Mouse (Mus musculus): ENCODE measurements at regions not wholly inside any gene's neighbourhood (a gene's known extent, or its start where the extent isn't known, plus 50 kb on each side); places are given as distances from the start of the nearest gene placed in this dataset.

DNA sequence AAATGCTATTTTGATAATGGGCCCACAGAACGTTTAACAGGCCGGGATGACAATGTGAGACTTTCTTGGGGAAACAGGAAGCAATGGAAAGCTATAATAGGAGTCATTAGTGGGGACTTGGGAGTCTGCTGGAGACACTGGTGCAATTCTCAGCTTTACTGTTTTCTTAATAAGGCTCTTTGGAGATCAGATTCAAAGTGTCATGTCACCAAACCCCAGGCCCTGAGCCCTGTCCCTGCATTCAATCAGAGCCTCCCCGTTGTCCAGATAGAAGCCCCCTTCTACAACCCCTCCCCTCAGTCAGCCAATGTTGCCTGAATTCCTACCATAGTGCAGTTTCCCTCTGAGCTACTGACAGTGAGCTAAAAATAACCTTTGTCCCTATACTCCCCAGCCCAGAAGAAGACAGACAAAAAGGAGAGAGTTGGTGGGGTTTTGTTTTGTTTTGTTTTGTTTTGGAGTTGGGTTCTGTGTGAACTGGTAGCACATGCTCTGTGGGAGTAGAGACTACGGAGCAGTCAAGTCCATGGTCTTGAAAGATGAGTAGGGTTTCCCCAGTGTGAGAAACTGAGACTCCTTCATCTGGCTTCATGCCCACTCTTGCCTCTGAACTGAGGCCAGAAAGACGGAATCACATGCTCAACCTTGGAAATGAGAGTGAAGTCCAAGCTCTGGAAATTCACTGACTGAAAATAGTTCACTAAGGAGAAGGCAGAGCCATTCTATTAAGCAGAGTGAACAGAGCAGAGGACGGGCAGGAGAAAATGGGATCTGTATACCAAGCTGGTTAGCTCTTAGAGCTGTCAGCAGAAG is 267.3 kb downstream of the Gm826 start:
- DNase-seq (ENCODE audit: low spot score in 2 of 2), result peak; percentile 5 to 22

DNA sequence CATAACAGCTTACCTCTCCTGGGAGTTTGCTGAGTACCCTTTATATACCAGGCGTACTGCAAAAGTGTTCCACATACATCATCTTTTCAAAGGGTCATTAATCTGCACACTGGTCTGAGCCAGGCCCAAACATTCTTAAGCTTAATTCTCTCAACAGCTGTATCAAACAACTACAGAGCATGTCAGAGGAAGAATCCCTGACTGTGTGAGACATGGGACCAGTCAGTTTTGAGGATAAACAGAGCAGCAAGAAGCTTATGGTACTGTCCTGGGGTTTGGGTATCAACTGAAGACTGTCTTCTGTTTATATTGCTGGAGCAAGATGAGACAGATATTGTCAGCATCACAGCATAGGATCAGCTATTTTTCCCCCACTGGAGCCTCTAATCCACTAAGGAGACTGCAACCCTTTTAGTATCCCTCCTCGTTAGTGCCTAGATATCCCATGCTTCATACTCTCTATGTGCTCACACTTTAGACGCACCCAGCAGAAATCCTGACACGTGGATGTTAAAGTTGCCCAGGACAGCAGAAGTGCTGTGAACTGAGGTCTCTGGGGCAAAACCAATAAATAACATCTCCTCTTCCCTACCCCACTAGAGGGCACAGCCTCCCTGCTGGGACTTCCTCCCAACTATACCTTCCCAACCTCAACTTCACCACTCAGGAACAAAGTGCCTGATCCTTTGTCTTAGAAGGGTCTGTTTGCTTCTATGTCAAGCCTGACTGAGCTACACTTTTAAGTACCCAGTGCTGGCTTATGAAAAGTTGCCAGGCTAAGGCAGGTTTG is 271.6 kb downstream of the Gm826 start:
- DNase-seq (ENCODE audit: low spot score in 2 of 2), result no peak

GRCm38 (mm10) chr2:160060091-160060490 is 273.9 kb downstream of the Gm826 start:
- DNase-seq (ENCODE audit: low spot score in 2 of 2), result no peak

DNA sequence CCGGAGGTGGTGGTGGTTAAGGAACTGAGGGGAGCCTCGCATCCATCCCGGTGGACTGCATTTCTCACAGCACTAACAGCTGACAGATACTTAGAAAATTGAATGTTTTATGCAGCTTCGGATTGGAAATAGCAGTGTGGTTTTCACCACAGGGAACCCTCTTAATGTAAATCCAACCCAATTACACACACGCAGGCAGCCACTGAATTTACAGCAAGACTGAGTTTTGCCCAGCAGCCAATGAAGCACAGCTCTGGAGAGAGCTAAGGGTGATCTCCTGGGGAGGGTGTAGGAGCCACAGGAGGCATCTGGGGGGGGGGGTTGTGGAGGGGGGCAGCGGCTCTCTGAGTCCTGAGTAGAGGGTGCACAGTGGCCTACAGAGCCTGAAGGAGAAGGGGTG is 276.8 kb downstream of the Gm826 start:
- no peak for DNase-seq (ENCODE audit: low spot score in 2 of 2)

DNA sequence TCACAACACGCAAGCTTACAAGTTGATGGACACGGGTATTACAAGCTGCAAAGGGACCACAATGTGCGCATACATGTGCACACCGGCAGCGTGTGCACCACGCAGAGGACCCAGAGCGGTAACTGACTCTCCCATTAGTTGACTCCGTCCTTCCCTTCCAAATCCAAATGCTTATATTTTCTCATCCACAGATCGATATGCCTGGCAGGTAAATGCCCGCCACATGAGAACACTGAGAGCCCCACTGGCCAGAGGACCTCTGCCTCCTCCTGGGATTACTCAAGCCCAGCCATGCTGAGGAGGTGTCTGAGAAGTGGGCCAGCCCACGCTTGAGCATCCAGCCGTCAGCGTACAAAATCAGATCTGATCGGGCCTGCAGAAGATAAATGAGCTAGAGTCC is 279.6 kb downstream of the Gm826 start:
- no peak for DNase-seq (ENCODE audit: low spot score in 2 of 2)

GRCm38 (mm10) chr2:160048286-160048685 is 285.7 kb downstream of the Gm826 start:
- DNase-seq (ENCODE audit: low spot score in 2 of 2), result no peak

DNA sequence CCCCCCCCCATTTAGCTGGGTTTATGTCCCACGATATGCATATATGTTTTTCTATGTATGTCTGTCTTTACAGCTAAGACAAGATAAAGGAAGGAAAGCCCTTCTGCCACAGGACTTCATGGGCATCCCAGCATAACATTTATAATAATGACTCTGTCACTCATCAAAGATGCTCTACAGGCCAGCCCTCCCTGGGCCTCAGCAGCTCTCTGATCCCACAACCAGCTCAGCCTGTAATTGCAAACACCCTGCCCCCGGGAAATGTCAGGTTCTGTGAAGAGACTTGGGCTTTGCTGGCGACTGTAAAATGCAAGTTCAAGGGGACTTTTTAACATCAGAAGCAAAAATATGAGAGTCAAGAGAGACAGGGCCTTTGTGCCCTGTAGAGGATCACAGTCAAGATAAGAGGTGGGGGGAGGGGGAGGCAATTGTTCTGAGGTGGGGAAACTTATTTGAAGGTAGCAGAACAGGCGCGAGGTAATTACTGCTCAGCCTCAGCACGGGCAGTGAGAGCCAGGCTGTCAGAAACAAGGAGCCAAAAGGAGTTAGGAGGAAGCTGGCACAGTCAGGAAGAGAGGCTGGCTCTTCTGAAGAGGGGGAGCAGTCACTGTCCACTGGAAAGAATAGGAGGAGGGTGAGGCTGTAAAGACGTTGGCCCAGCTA is 286.9 kb downstream of the Gm826 start:
- no peak for DNase-seq (ENCODE audit: low spot score in 2 of 2)

GRCm38 (mm10) chr2:160044591-160044990 is 289.4 kb downstream of the Gm826 start:
- DNase-seq (ENCODE audit: low spot score in 2 of 2), result no peak

DNA sequence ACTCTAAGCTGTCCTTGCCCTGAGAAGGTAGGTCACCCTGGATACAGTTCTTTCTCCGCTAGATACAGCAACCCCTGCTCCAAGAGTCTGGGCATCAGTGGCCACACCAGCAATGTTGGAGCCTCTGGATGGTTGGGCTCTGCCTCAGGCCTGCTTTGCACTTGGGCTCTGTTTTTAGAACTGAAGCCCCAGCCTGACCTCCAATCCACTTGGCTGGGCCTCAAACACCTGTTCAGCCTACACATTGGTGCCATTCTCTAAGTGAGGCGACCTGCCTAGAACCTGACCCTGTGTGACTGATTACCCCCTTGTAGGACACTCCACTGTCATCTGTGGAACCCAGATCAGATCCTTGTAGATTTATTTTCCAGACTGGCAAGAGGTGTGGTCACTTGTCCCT is 289.8 kb downstream of the Gm826 start:
- no peak for DNase-seq (ENCODE audit: low spot score in 2 of 2)

- no peak for DNase-seq (ENCODE audit: low spot score in 2 of 2)
Measured at GRCm38 (mm10) chr2:160029432-160029831, 304.5 kb downstream of the Gm826 start.

GRCm38 (mm10) chr2:160028459-160028858 is 305.5 kb downstream of the Gm826 start:
- DNase-seq (ENCODE audit: low spot score in 2 of 2), result no peak

DNA sequence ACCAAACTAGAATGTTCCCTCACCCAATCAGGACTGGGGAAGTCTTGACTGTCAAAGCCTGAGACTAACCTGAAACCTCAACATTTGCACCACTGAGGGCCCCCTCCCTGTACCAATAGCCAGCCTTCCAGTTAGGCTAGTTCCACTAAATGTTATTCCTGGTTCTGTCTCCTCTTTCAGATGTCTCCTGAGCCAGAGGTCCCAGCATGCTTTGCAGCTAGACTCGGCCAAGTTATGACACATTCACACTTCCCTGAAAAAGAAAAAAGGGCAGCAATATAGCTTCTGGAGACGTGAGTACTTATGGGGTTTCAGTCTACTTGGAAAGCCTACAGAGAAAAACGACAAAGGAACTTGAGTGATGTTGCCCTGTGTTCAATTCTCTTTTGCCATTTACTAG is 308.1 kb downstream of the Gm826 start:
- no peak for DNase-seq (ENCODE audit: low spot score in 2 of 2)

- no peak for DNase-seq (ENCODE audit: low spot score in 2 of 2)
Measured at GRCm38 (mm10) chr2:160021541-160021940, 312.4 kb downstream of the Gm826 start.

GRCm38 (mm10) chr2:160020876-160021275 is 313.1 kb downstream of the Gm826 start:
- DNase-seq (ENCODE audit: low spot score in 2 of 2), result no peak

DNA sequence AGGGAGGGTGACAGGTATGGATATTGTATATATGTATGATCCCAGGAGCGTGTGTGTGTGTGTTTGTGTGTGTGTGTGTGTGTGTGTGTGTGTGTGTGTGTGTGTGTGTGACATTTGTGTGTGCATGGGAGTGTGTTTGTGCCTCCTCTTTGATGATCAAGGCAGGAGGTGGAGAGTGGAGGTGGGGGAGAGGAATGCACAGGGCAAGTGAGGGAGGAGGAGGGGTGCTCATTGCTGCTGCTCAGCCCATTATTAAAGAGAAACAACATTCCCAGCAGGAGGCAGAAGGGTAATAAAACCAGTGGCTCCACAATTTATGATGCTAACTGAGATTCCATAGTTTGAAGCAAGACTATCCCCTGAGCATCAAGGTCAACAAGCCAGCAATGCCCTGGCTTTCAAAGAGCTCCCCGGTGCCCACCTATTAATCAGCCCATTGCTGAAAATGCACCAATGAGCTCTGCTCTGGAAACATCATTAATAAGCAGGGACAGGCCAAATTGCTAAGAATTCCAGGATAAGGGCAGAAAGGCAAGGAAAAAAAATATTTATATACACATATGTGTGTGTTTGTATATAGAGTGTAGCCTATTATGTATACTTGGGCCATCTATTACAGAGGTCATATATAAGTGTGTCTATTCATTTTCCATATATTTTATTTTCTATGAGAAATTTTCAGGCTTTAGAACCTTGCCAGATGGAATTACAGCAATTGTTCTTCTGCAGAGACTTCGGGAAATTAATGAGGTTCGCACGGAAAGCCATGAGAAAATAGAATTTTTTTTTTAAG is 316.7 kb downstream of the Gm826 start:
- no peak for DNase-seq (ENCODE audit: low spot score in 2 of 2)

DNA sequence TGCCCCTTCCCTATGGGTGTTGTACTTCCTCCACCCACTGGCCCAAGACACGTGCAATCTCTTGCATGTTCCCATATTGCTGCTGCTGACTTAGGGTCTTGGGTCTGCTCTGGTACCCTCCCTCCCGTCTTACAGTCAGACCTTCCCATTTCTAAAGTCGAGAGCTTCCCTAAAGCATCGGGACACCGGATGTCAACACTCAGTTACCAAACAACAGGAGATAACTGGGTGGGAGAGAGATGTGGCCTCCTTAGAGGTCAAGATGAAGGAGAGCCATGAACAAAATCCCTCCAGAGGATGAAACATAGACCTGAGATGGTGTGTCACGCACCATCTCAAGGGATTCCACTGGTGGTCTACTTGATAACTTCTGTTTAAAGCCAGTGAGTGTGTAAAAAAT is 322.5 kb downstream of the Gm826 start:
- DNase-seq (ENCODE audit: low spot score in 2 of 2), result no peak

DNA sequence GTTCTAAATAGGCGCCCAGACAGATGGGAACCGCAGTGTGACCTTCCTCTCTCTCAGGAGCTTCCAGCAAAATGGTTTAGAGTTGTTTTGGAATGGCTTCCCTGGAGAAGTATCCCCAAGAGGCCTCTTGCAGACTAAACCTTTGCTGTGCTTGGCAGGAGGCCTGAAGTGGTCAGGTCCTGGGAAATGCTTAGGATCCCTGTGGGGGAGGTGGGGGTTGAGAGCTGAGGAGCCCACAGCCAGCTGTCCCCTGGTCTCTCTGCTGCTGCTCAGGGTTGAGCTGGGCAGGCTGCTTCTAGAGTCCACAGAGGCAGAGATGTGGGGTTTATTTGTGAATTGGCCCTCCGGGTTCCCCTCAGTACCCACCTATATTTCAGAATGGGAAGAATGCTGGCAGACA is 331.3 kb downstream of the Gm826 start:
- no peak for DNase-seq (ENCODE audit: low spot score in 2 of 2)

- peak; percentile 10 to 33 for DNase-seq (ENCODE audit: low spot score in 2 of 2)
Measured at GRCm38 (mm10) chr2:160000449-160000848, 333.5 kb downstream of the Gm826 start.

DNA sequence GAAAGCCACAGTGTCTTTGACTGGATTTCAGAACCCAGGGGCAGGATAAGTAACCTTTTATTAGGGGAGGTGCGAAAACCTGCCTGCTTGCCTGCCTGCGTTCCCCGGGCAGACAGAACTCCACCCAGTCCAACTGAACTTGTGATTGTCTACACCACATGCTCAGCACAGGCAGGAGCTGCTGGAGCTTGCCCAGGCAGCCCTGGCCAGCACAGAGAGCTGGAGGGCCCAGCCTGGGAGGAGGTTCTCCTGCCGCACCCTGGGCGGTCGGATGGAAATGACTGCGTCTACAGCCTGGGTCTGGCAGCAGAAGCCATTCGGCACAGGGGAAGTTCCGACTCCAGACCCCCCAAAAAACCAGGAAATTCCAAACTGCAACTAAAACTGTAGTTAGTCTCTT is 336.6 kb downstream of the Gm826 start:
- no peak for DNase-seq (ENCODE audit: low spot score in 2 of 2)

- no peak for DNase-seq (ENCODE audit: low spot score in 2 of 2)
Measured at GRCm38 (mm10) chr2:159994490-159994889, 339.5 kb downstream of the Gm826 start.

DNA sequence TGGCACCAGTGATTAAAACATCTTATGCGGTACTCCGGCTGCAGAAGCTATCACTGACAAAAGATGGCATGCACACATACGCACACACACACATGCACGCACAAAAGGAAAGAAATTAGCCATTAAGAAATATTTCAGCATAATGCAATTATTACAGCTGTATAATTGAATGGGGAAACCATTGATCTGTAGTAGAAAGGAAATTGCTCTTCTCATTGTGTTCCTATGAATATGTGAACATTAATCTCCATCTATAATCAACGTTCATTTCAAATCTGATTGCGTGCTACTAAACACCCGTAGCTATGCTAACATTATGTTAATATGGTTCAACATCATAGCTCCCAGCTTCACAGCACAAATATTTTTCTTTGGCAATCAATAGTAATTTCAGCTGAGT is 347.2 kb downstream of the Gm826 start:
- no peak for DNase-seq (ENCODE audit: low spot score in 2 of 2)
